Mouse (Mus musculus) mammary gland, adult 2 months (tissue): ENCODE measurements around the gene Olfr1383. TPM values are rescaled to one million over a fixed set of nuclear protein-coding genes. Genes with fewer than 3 reads are reported as not detected.

Source experiments
- polyA plus RNA-seq: library from polyadenylated mRNA; depleted of rRNA; stranded (reverse); fragments of >200 nt; gene quantifications from 2 replicates; pipeline ENCODE4 v1.2.3, GENCODE M21; 2012; ENCODE audit warnings: low replicate concordance; rRNA removed

Gene Olfr1383
- not detected in 2 replicates for polyA plus RNA-seq

GRCm38 (mm10) chr11:49519348-49519747, at the start of gene Olfr1383:
TSS of gene Olfr1383 (plus strand) at chr11:49519648.

GRCm38 (mm10) chr11:49488770-49489169, 30.7 kb upstream of the Olfr1383 start, which contains the start of gene Olfr1385:
TSS of gene Olfr1385 (plus strand) at chr11:49489070.

GRCm38 (mm10) chr11:49527947-49528346, 8.5 kb downstream of the Olfr1383 start, which contains the start of gene Olfr1382:
TSS of gene Olfr1382 (plus strand) at chr11:49528247.

GRCm38 (mm10) chr11:49543149-49543548, 23.7 kb downstream of the Olfr1383 start, which contains the start of gene Olfr1381:
TSS of gene Olfr1381 (plus strand) at chr11:49543449.

GRCm38 (mm10) chr11:49556578-49556977, 37.1 kb downstream of the Olfr1383 start, which contains the start of gene Olfr1380:
TSS of gene Olfr1380 (plus strand) at chr11:49556878.

Other genes with a start within 250 kb of the Olfr1383 start
- gene Olfr1393, start 241.3 kb upstream of the Olfr1383 start, polyA plus RNA-seq: 0.13 and 0.14 TPM in 2 replicates
- gene Olfr1392, start 234.4 kb upstream of the Olfr1383 start, polyA plus RNA-seq: 0.04 TPM in 1 of 2 replicates, not detected in the other
- gene Olfr10, start 214.9 kb upstream of the Olfr1383 start, polyA plus RNA-seq: not detected in 2 replicates
- gene Olfr1391, start 196.9 kb upstream of the Olfr1383 start, polyA plus RNA-seq: not detected in 2 replicates
- gene Olfr1390, start 184.5 kb upstream of the Olfr1383 start, polyA plus RNA-seq: not detected in 2 replicates
- gene Olfr1389, start 96.6 kb upstream of the Olfr1383 start, polyA plus RNA-seq: not detected in 2 replicates
- 0.06 and 0.53 TPM in 2 replicates for gene Olfr1388, start 83.0 kb upstream of the Olfr1383 start, polyA plus RNA-seq
- not detected in 2 replicates for gene Olfr1387, start 64.3 kb upstream of the Olfr1383 start, polyA plus RNA-seq
- gene Olfr1386, start 54.6 kb upstream of the Olfr1383 start, polyA plus RNA-seq: not detected in 2 replicates
- not detected in 2 replicates for gene Olfr1385, start 30.6 kb upstream of the Olfr1383 start, polyA plus RNA-seq
- not detected in 2 replicates for gene Olfr1384, start 12.9 kb upstream of the Olfr1383 start, polyA plus RNA-seq
- not detected in 2 replicates for gene Olfr1382, start 8.6 kb downstream of the Olfr1383 start, polyA plus RNA-seq
- not detected in 2 replicates for gene Olfr1381, start 23.8 kb downstream of the Olfr1383 start, polyA plus RNA-seq
- not detected in 2 replicates for gene Olfr1380, start 37.2 kb downstream of the Olfr1383 start, polyA plus RNA-seq
- 8.6 and 9.8 TPM in 2 replicates for gene Flt4, start 89.6 kb downstream of the Olfr1383 start, polyA plus RNA-seq
- 1.7 and 1.9 TPM in 2 replicates for gene Scgb3a1, start 144.0 kb downstream of the Olfr1383 start, polyA plus RNA-seq
- 6.1 and 14.9 TPM in 2 replicates for gene Cnot6, start 193.1 kb downstream of the Olfr1383 start, polyA plus RNA-seq